Mouse (Mus musculus) liver, embryonic 16.5 days (tissue): ENCODE results near the gene Gtpbp8. TPM values are rescaled to one million over a fixed set of nuclear protein-coding genes. Genes with fewer than 3 reads are reported as not detected.
A peak's percentile ranks its signal among the peaks of the same experiment; 100 is the strongest.

Source experiments
- ATAC-seq: fragments of 200-750 bp; cut with Nextera tagmentation; 2 replicates; pipeline ENCODE4 v1.8.0; 2017; ENCODE audit warnings: low read depth, mild to moderate bottlenecking, moderate number of reproducible peaks, moderate library complexity
- H3K27ac ChIP-seq: fragments of 300-500 bp; sonication (generic); 2 replicates; pipeline ENCODE4 v1.5.1; 2014; ENCODE audit warnings: mild to moderate bottlenecking, low read length
- H3K27me3 ChIP-seq: fragments of 300-500 bp; sonication (generic); 2 replicates; pipeline ENCODE4 v1.6.1; 2014; ENCODE audit warnings: low read depth, low read length, mixed read lengths; ENCODE audit not compliant: control insufficient read depth, insufficient read depth
- H3K36me3 ChIP-seq: fragments of 300-500 bp; sonication (generic); 2 replicates; pipeline ENCODE4 v1.6.1; 2014; ENCODE audit warnings: mild to moderate bottlenecking; ENCODE audit not compliant: control insufficient read depth, insufficient read depth
- H3K4me1 ChIP-seq: fragments of 300-500 bp; sonication (generic); 2 replicates; pipeline ENCODE4 v1.6.1; 2014; ENCODE audit warnings: low read depth, low read length, mixed read lengths; ENCODE audit not compliant: control insufficient read depth
- H3K4me2 ChIP-seq: fragments of 300-500 bp; sonication (generic); 2 replicates; pipeline ENCODE4 v1.6.1; 2014; ENCODE audit warnings: low read depth, low read length, mixed read lengths
- H3K4me3 ChIP-seq: fragments of 300-500 bp; sonication (generic); 2 replicates; pipeline ENCODE4 v1.5.1; 2014; ENCODE audit warnings: low read depth, mild to moderate bottlenecking, low read length
- H3K9ac ChIP-seq: fragments of 300-500 bp; sonication (generic); 2 replicates; pipeline ENCODE4 v1.6.1; 2014; ENCODE audit warnings: low read depth, low read length
- H3K9me3 ChIP-seq: fragments of 300-500 bp; sonication (generic); replicated peaks from 2 replicates; pipeline ENCODE4 v1.6.1; 2016; ENCODE audit warnings: low read length; ENCODE audit not compliant: control insufficient read depth
- WGBS: fragments of 180-500 bp; shearing (Covaris S2); extraction: QIAGEN DNeasy Blood & Tissue Kit; methylation state at CpG from one replicate; pipeline ENCODE4 v1.1.7; 2014; ENCODE audit not compliant: insufficient replicate concordance; 5-methylcytosine and 5-hydroxymethylcytosine counted together
- polyA plus RNA-seq: library from polyadenylated mRNA; unstranded; fragments of >200 nt; fragmentation: Nextera tagmentation; extraction: Ambion mirVana; gene quantifications from 2 replicates; pipeline ENCODE4 v1.2.1, GENCODE M21; 2015

Gtpbp8 gene
- 15.3 and 16.4 TPM in 2 replicates for polyA plus RNA-seq

GRCm38 (mm10) chr16:44745866-44746562 is at the start of gene Gtpbp8:
Gtpbp8 (minus strand) TSS chr16:44746363.
- under 1% methylated on average over 47 of the region's 47 CpGs for WGBS
- Histone ChIP-seq H3K27me3 (no peaks in the 10 kb centered on the region), H3K4me1 (peaks cover 12% of the 10 kb centered on the region), H3K9ac (peak within 1 kb of the TSS; percentile 73), H3K4me2 (peak within 1 kb of the TSS; percentile 82), H3K4me3 (peak within 1 kb of the TSS; percentile 75), H3K27ac (peak within 1 kb of the TSS; percentile 88), H3K36me3 (no peaks in the 10 kb centered on the region), H3K9me3 (no peaks in the 10 kb centered on the region)
- ATAC-seq = peak; percentile 93

GRCm38 (mm10) chr16:44794416-44794815 is 48.3 kb upstream of the Gtpbp8 start:
- H3K9me3 ChIP-seq = no peaks in the 10 kb centered on the region
- no peak overlapping the region for H3K27ac ChIP-seq
- H3K36me3 ChIP-seq = no peaks in the 10 kb centered on the region
- no peak overlapping the region for H3K4me2 ChIP-seq
- H3K27me3 ChIP-seq = no peaks in the 10 kb centered on the region
- H3K4me3 ChIP-seq = no peak overlapping the region
- H3K9ac ChIP-seq = no peak overlapping the region
- ATAC-seq = no peak
- H3K4me1 ChIP-seq = no peaks in the 10 kb centered on the region

GRCm38 (mm10) chr16:44786934-44787333 is 40.8 kb upstream of the Gtpbp8 start:
- no peaks in the 10 kb centered on the region for H3K36me3 ChIP-seq
- no peak overlapping the region for H3K4me3 ChIP-seq
- 54% methylated on average over 1 of the region's 1 CpGs for WGBS
- H3K4me2 ChIP-seq = no peak overlapping the region
- H3K27ac ChIP-seq = no peak overlapping the region
- H3K9me3 ChIP-seq = no peaks in the 10 kb centered on the region
- no peak for ATAC-seq
- H3K4me1 ChIP-seq = no peaks in the 10 kb centered on the region
- no peaks in the 10 kb centered on the region for H3K27me3 ChIP-seq
- no peak overlapping the region for H3K9ac ChIP-seq

- Histone ChIP-seq H3K27me3 (no peaks in the 10 kb centered on the region), H3K9me3 (no peaks in the 10 kb centered on the region), H3K4me3 (no peak overlapping the region), H3K9ac (no peak overlapping the region), H3K4me2 (no peak overlapping the region), H3K36me3 (no peaks in the 10 kb centered on the region), H3K4me1 (peaks cover 4% of the 10 kb centered on the region), H3K27ac (no peak overlapping the region)
- no peak for ATAC-seq
- WGBS = 65% methylated on average over 4 of the region's 4 CpGs
Observed at GRCm38 (mm10) chr16:44780751-44781150, 34.6 kb upstream of the Gtpbp8 start.

- no peak overlapping the region for H3K9ac ChIP-seq
- peaks cover 4% of the 10 kb centered on the region for H3K4me1 ChIP-seq
- no peak overlapping the region for H3K27ac ChIP-seq
- WGBS = 41% methylated on average over 5 of the region's 5 CpGs
- H3K9me3 ChIP-seq = no peaks in the 10 kb centered on the region
- H3K4me2 ChIP-seq = peak overlapping the region; percentile 54; the same call in 1 of the 2 replicates
- H3K27me3 ChIP-seq = no peaks in the 10 kb centered on the region
- H3K36me3 ChIP-seq = no peaks in the 10 kb centered on the region
- ATAC-seq = peak; percentile 41; the same call in 1 of the 2 replicates
- H3K4me3 ChIP-seq = no peak overlapping the region
Observed at GRCm38 (mm10) chr16:44779494-44779893, 33.3 kb upstream of the Gtpbp8 start.

GRCm38 (mm10) chr16:44778538-44779147 is 32.5 kb upstream of the Gtpbp8 start:
- peak; percentile 82 for ATAC-seq
- Histone ChIP-seq H3K27me3 (no peaks in the 10 kb centered on the region), H3K4me3 (peak overlapping the region; percentile 9), H3K4me2 (peak overlapping the region; percentile 54), H3K9me3 (no peaks in the 10 kb centered on the region), H3K4me1 (peaks cover 4% of the 10 kb centered on the region), H3K9ac (no peak overlapping the region), H3K27ac (peak overlapping the region; percentile 2; the same call in 1 of the 2 replicates), H3K36me3 (no peaks in the 10 kb centered on the region)
- WGBS = 11% methylated on average over 17 of the region's 17 CpGs

- no peaks in the 10 kb centered on the region for H3K27me3 ChIP-seq
- WGBS = 75% methylated on average over 6 of the region's 6 CpGs
- H3K9ac ChIP-seq = no peak overlapping the region
- no peak overlapping the region for H3K4me2 ChIP-seq
- no peaks in the 10 kb centered on the region for H3K4me1 ChIP-seq
- no peaks in the 10 kb centered on the region for H3K36me3 ChIP-seq
- H3K4me3 ChIP-seq = no peak overlapping the region
- H3K27ac ChIP-seq = no peak overlapping the region
- no peak for ATAC-seq
- no peaks in the 10 kb centered on the region for H3K9me3 ChIP-seq
Observed at GRCm38 (mm10) chr16:44774201-44774600, 28.0 kb upstream of the Gtpbp8 start.

- WGBS = 25% methylated on average over 3 of the region's 3 CpGs
Observed at GRCm38 (mm10) chr16:44773673-44774072, 27.5 kb upstream of the Gtpbp8 start.

GRCm38 (mm10) chr16:44772577-44772976 is 26.4 kb upstream of the Gtpbp8 start:
- Histone ChIP-seq H3K36me3 (no peaks in the 10 kb centered on the region), H3K9ac (no peak overlapping the region), H3K9me3 (no peaks in the 10 kb centered on the region), H3K4me2 (no peak overlapping the region), H3K27ac (no peak overlapping the region), H3K4me3 (no peak overlapping the region), H3K27me3 (no peaks in the 10 kb centered on the region), H3K4me1 (no peaks in the 10 kb centered on the region)
- 26% methylated on average over 6 of the region's 6 CpGs for WGBS
- no peak for ATAC-seq

More at GRCm38 (mm10) chr16:44773673-44774072, 27.5 kb upstream of the Gtpbp8 start:
- Histone ChIP-seq H3K9ac (no peak overlapping the region), H3K4me2 (no peak overlapping the region), H3K36me3 (no peaks in the 10 kb centered on the region), H3K27ac (no peak overlapping the region), H3K27me3 (no peaks in the 10 kb centered on the region), H3K4me3 (no peak overlapping the region), H3K9me3 (no peaks in the 10 kb centered on the region), H3K4me1 (no peaks in the 10 kb centered on the region)
- no peak for ATAC-seq
